Mouse (Mus musculus): ENCODE measurements around the gene Plppr2.

GRCm38 (mm10) chr9:21962416-21963059 lies 25.7 kb downstream of the Plppr2 start:
- no peak for TF ChIP-seq CTCF (IDR thresholded peaks at IDR 0.05; ENCODE audit: low read depth, low read length)
- no peak for TF ChIP-seq EP300 (IDR thresholded peaks at IDR 0.05; ENCODE audit: insufficient read depth, low read depth, low read length)

Data from ES-Bruce4 (cell line).